Mouse (Mus musculus) spleen, postnatal 0 days (tissue): ENCODE measurements around the gene Gm20916. TPM values are rescaled to one million over a fixed set of nuclear protein-coding genes. Genes with fewer than 3 reads are reported as not detected.

Experiments used
- polyA plus RNA-seq: library from polyadenylated mRNA; unstranded; fragments of >200 nt; fragmentation: Nextera tagmentation; extraction: Ambion mirVana; gene quantifications from 2 replicates; pipeline ENCODE4 v1.2.1, GENCODE M21; 2015

Gm20916 gene
- polyA plus RNA-seq: not detected in 2 replicates

DNA sequence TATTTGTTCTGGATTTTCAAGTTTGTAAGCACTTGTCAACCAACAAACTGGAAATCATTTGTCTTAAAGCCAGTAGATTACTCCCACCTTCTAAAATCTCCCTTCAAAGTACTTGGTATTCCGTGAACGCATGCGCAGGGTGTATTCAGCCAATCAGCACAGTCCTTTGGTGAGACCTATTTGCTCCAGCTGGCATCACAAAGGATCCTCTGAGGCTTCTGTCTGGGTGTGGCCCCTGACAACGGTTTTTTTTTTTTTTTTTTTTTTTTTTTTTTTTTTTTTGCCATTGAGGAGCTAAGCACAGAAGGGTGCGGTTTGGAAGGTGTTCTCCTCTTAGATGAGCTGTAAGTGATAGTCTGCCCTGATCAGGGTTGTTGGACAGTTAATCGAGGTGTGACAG, at the start of gene Gm20916:
TSS of gene Gm20916 (plus strand) at position 301 of the 400 bp plus-strand sequence.

Other genes starting within 250 kb of the Gm20916 start
- gene Gm20917, start 168.4 kb upstream of the Gm20916 start, polyA plus RNA-seq: not detected in 2 replicates